Mouse (Mus musculus) neural tube, embryonic 12.5 days (tissue): ENCODE measurements around the gene Swsap1. TPM values are rescaled to one million over a fixed set of nuclear protein-coding genes. Genes with fewer than 3 reads are reported as not detected.

ENCODE experiments used
- ATAC-seq: fragments of 200-750 bp; cut with Nextera tagmentation; 2 replicates; pipeline ENCODE4 v1.8.0; 2017; ENCODE audit warnings: low read depth, mild to moderate bottlenecking, moderate TSS enrichment, moderate library complexity; ENCODE audit not compliant: low FRiP score
- H3K27ac ChIP-seq: fragments of 300-500 bp; sonication (generic); 2 replicates; pipeline ENCODE4 v1.5.1; 2016
- H3K27me3 ChIP-seq: fragments of 300-500 bp; sonication (generic); replicated peaks from 2 replicates; pipeline ENCODE4 v1.6.1; 2016; ENCODE audit warnings: mild to moderate bottlenecking
- H3K36me3 ChIP-seq: fragments of 300-500 bp; sonication (generic); 2 replicates; pipeline ENCODE4 v1.6.1; 2016; ENCODE audit warnings: mild to moderate bottlenecking
- H3K4me1 ChIP-seq: fragments of 300-500 bp; sonication (generic); 2 replicates; pipeline ENCODE4 v1.6.1; 2016
- H3K4me2 ChIP-seq: fragments of 300-500 bp; sonication (generic); replicated peaks from 2 replicates; pipeline ENCODE4 v1.6.1; 2016; ENCODE audit warnings: mild to moderate bottlenecking
- H3K4me3 ChIP-seq: fragments of 300-500 bp; sonication (generic); 2 replicates; pipeline ENCODE4 v1.5.1; 2016
- H3K9ac ChIP-seq: fragments of 300-500 bp; sonication (generic); 2 replicates; pipeline ENCODE4 v1.6.1; 2016; ENCODE audit warnings: mild to moderate bottlenecking
- H3K9me3 ChIP-seq: fragments of 300-500 bp; sonication (generic); 2 replicates; pipeline ENCODE4 v1.6.1; 2016; ENCODE audit warnings: mild to moderate bottlenecking
- WGBS: fragments of 180-500 bp; shearing (Covaris S2); methylation state at CpG from one replicate; pipeline ENCODE4 v1.1.7; 2016; 5-methylcytosine and 5-hydroxymethylcytosine counted together
- polyA plus RNA-seq: library from polyadenylated mRNA; unstranded; fragments of >200 nt; fragmentation: Nextera tagmentation; extraction: Ambion mirVana; gene quantifications from 2 replicates; pipeline ENCODE4 v1.2.1, GENCODE M21; 2016

Gene Swsap1
- polyA plus RNA-seq, 1 experiment from 2014 or later: 8.1 TPM

DNA sequence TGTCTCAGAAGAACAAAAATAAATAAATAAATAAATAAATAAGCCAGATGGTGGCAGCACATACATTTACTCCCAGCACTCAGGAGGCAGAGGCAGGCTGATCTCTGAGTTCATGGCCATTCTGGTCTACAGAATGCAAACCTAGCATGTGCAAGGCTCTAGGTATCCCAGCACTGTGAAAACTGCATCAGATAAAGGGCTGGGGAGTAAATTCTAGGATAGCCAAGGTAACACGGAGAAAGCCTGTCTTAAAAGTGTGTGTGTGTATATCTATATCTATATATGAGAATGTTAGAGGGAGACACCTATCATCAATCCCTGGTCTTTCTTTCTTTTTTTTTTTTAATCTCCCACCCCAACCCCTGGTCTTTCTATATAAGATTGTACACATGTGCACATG, 30.0 kb upstream of the Swsap1 start:
- Histone ChIP-seq H3K4me3 (no peak overlapping the region), H3K4me1 (peaks cover 13% of the 10 kb centered on the region), H3K27me3 (no peaks in the 10 kb centered on the region), H3K36me3 (no peaks in the 10 kb centered on the region), H3K9ac (no peak overlapping the region), H3K4me2 (no peak overlapping the region), H3K9me3 (no peaks in the 10 kb centered on the region), H3K27ac (no peak overlapping the region)
- ATAC-seq: no peak
- 91% methylated on average over 1 of the region's 1 CpGs for WGBS

DNA sequence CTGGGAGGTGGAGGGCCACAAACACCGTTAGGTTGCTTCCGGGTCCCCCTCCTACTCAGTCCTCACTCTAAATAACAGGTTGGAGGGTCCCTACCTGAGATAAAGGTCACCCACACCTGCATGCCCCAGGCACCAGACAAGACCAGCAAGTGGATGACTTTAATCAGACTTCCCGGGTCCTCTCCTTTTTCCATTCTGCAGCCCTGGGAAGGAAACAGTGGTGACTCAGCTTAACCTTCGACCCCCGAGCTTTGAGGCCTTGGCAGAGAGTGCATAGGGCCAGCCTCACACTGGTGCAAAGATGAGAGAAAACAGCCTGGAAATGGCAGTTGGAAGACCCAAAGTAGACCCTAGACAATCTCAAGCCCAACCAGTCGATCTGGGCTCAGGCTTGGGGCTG, 29.4 kb upstream of the Swsap1 start:
- H3K4me3 ChIP-seq: 0 out of 2 replicates have a peak overlapping the region, but pooled peaks have one; percentile 49
- no peaks in the 10 kb centered on the region for H3K9me3 ChIP-seq
- H3K4me1 ChIP-seq: peaks cover 13% of the 10 kb centered on the region
- no peak for ATAC-seq
- 81% methylated on average over 6 of the region's 6 CpGs for WGBS
- H3K36me3 ChIP-seq: no peaks in the 10 kb centered on the region
- peak overlapping the region; percentile 67 for H3K4me2 ChIP-seq
- no peaks in the 10 kb centered on the region for H3K27me3 ChIP-seq
- H3K27ac ChIP-seq: no peak overlapping the region
- H3K9ac ChIP-seq: no peak overlapping the region

GRCm38 (mm10) chr9:21926784-21927183, 28.8 kb upstream of the Swsap1 start:
- H3K9ac ChIP-seq: peak overlapping the region; percentile 64
- H3K4me1 ChIP-seq: peaks cover 13% of the 10 kb centered on the region
- ATAC-seq: peak; percentile 8; the same call in 1 of the 2 replicates
- WGBS: 4% methylated on average over 6 of the region's 6 CpGs
- no peaks in the 10 kb centered on the region for H3K36me3 ChIP-seq
- H3K4me2 ChIP-seq: peak overlapping the region; percentile 67
- H3K9me3 ChIP-seq: no peaks in the 10 kb centered on the region
- H3K27ac ChIP-seq: no peak overlapping the region
- no peaks in the 10 kb centered on the region for H3K27me3 ChIP-seq
- peak overlapping the region; percentile 49 for H3K4me3 ChIP-seq

- no peaks in the 10 kb centered on the region for H3K36me3 ChIP-seq
- under 1% methylated on average over 28 of the region's 28 CpGs for WGBS
- H3K9ac ChIP-seq: peak within 1 kb of the TSS; percentile 64
- peak within 1 kb of the TSS; percentile 49 for H3K4me3 ChIP-seq
- H3K4me1 ChIP-seq: peaks cover 13% of the 10 kb centered on the region
- peak within 1 kb of the TSS; percentile 67 for H3K4me2 ChIP-seq
- ATAC-seq: peak; percentile 96
- H3K27ac ChIP-seq: no peak within 1 kb of the TSS
- H3K27me3 ChIP-seq: no peaks in the 10 kb centered on the region
- H3K9me3 ChIP-seq: no peaks in the 10 kb centered on the region
Observed at GRCm38 (mm10) chr9:21927208-21927753, 28.3 kb upstream of the Swsap1 start, which contains the start of the genes Ccdc159 and Tmem205. Ccdc159 (plus strand) TSS chr9:21927471. Tmem205 (minus strand) TSS chr9:21927556.

DNA sequence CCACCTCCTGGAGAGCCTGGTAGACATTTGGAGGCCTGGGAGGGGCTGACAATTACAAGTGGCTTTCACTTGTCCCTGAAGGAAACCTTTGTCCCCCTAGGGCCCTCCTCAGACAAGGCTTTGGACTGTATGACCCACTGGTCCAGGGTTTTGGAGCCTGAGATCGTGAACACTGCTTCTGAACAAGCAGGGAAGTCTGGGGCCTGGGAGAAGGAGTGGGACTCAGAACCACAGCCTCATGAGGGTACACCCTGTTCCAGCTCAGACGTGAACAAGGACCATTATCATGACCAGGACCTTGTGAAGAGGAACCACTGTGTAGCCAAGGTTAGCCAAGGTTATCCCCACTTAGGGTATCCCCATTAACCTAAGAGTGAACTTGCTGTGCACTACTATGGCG, 26.3 kb upstream of the Swsap1 start:
- H3K9ac ChIP-seq: no peak overlapping the region
- peaks cover 2% of the 10 kb centered on the region; the same call in 1 of the 2 replicates for H3K27me3 ChIP-seq
- no peak overlapping the region for H3K4me2 ChIP-seq
- peaks cover 13% of the 10 kb centered on the region for H3K4me1 ChIP-seq
- H3K9me3 ChIP-seq: no peaks in the 10 kb centered on the region
- H3K4me3 ChIP-seq: no peak overlapping the region
- no peak for ATAC-seq
- no peaks in the 10 kb centered on the region for H3K36me3 ChIP-seq
- WGBS: 83% methylated on average over 3 of the region's 3 CpGs
- H3K27ac ChIP-seq: no peak overlapping the region

- ATAC-seq: no peak
- H3K9ac ChIP-seq: no peak overlapping the region
- H3K27ac ChIP-seq: no peak overlapping the region
- H3K4me1 ChIP-seq: peaks cover 2% of the 10 kb centered on the region; the same call in 1 of the 2 replicates
- 63% methylated on average over 2 of the region's 2 CpGs for WGBS
- H3K4me2 ChIP-seq: no peak overlapping the region
- peaks cover 2% of the 10 kb centered on the region; the same call in 1 of the 2 replicates for H3K27me3 ChIP-seq
- H3K36me3 ChIP-seq: no peaks in the 10 kb centered on the region
- no peaks in the 10 kb centered on the region for H3K9me3 ChIP-seq
- H3K4me3 ChIP-seq: no peak overlapping the region
Observed at GRCm38 (mm10) chr9:21932006-21932405, 23.5 kb upstream of the Swsap1 start.

- 60% methylated on average over 12 of the region's 12 CpGs for WGBS
- ATAC-seq: no peak
- no peaks in the 10 kb centered on the region for H3K9me3 ChIP-seq
Observed at GRCm38 (mm10) chr9:21932445-21933137, 23.0 kb upstream of the Swsap1 start.

GRCm38 (mm10) chr9:21934021-21934420, 21.5 kb upstream of the Swsap1 start:
- WGBS: 88% methylated on average over 12 of the region's 12 CpGs
- H3K4me1 ChIP-seq: peaks cover 12% of the 10 kb centered on the region
- ATAC-seq: no peak

More at GRCm38 (mm10) chr9:21932445-21933137, 23.0 kb upstream of the Swsap1 start:
- H3K9ac ChIP-seq: no peak overlapping the region
- H3K27me3 ChIP-seq: peaks cover 2% of the 10 kb centered on the region; the same call in 1 of the 2 replicates
- no peak overlapping the region for H3K27ac ChIP-seq
- H3K4me3 ChIP-seq: no peak overlapping the region
- no peaks in the 10 kb centered on the region for H3K36me3 ChIP-seq
- H3K4me2 ChIP-seq: no peak overlapping the region
- peaks cover 4% of the 10 kb centered on the region for H3K4me1 ChIP-seq

DNA sequence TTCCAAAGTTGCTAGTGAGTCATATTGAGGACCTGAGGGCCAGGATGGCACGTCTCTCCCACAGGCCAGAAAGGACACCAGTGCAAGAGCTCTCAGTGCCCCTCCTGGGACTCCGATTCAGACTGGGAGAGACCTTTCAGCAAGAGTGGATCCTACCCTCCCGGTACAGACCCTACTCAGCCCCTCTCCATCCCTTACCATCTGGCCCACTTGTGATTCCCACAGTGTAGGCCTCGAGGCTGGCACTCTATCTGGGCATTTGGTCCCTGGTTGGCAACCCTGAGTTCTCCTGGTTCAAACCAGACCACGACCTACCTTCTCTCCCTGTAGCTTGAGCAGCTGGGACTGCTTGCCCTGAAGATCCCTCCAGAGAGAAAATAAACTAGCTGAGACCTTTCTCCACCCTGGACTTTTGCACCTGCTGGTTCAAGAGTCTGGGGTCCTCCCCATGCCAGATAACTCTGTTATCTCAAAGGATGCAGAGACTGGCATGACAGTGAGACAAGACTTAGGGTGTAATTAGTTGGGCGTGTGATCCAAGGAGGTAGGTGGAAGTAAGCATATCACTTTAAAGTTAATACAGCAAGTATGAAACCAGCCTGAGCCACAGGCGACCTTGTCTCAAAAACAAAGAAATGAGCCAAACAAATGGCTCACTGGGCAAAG, 20.0 kb upstream of the Swsap1 start:
- Histone ChIP-seq H3K27me3 (peaks cover 2% of the 10 kb centered on the region; the same call in 1 of the 2 replicates), H3K4me1 (peaks cover 12% of the 10 kb centered on the region), H3K4me2 (no peak overlapping the region), H3K36me3 (peaks cover 9% of the 10 kb centered on the region), H3K27ac (no peak overlapping the region), H3K4me3 (no peak overlapping the region), H3K9ac (no peak overlapping the region), H3K9me3 (no peaks in the 10 kb centered on the region)
- 85% methylated on average over 7 of the region's 7 CpGs for WGBS
- no peak for ATAC-seq

More at GRCm38 (mm10) chr9:21934021-21934420, 21.5 kb upstream of the Swsap1 start:
- no peak overlapping the region for H3K4me3 ChIP-seq
- H3K4me2 ChIP-seq: no peak overlapping the region
- no peaks in the 10 kb centered on the region for H3K9me3 ChIP-seq
- peaks cover 1% of the 10 kb centered on the region; the same call in 1 of the 2 replicates for H3K36me3 ChIP-seq
- H3K27me3 ChIP-seq: peaks cover 2% of the 10 kb centered on the region; the same call in 1 of the 2 replicates
- H3K27ac ChIP-seq: no peak overlapping the region
- H3K9ac ChIP-seq: no peak overlapping the region

- peaks cover 2% of the 10 kb centered on the region; the same call in 1 of the 2 replicates for H3K27me3 ChIP-seq
- H3K4me2 ChIP-seq: peak within 1 kb of the TSS; percentile 78
- H3K9ac ChIP-seq: peak within 1 kb of the TSS; percentile 80
- H3K27ac ChIP-seq: 0 out of 2 replicates have a peak within 1 kb of the TSS, but pooled peaks have one; percentile 11
- H3K4me3 ChIP-seq: peak within 1 kb of the TSS; percentile 59
- WGBS: 2% methylated on average over 43 of the region's 43 CpGs
- H3K36me3 ChIP-seq: peaks cover 16% of the 10 kb centered on the region
- H3K4me1 ChIP-seq: peaks cover 12% of the 10 kb centered on the region
- H3K9me3 ChIP-seq: no peaks in the 10 kb centered on the region
- peak; percentile 95 for ATAC-seq
Observed at GRCm38 (mm10) chr9:21936692-21937570, 18.6 kb upstream of the Swsap1 start, which contains the start of gene Plppr2. Plppr2 (plus strand) TSS chr9:21937033.

DNA sequence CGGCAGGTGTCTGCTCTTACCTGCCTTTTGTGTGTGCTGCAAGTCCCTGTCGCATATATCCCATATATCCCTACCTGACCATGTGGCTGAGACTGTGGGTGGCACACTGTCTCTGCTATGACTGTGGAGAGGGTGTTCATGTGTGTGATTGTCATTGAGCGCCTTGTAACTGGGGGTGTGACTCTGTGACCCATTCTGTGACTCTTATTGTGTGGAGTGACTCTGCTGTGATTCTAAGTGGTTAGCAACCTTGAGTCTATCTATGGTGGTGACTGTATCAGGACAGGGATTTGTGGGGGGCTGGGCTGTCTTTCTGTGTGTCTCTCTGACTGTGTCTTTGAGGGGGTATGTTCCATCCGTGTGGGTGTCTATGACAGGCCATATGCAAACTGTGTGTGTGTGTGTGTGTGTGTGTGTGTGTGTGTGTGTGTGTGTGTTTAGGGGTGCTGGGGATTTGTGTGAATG, 17.8 kb upstream of the Swsap1 start:
- ATAC-seq: 0 out of 2 replicates have a peak, but pooled peaks have one; percentile 4
- peak overlapping the region; percentile 80 for H3K9ac ChIP-seq
- H3K4me2 ChIP-seq: peak overlapping the region; percentile 78
- peaks cover 16% of the 10 kb centered on the region for H3K36me3 ChIP-seq
- H3K27me3 ChIP-seq: peaks cover 2% of the 10 kb centered on the region; the same call in 1 of the 2 replicates
- peak overlapping the region; percentile 59 for H3K4me3 ChIP-seq
- H3K4me1 ChIP-seq: peaks cover 12% of the 10 kb centered on the region
- 81% methylated on average over 4 of the region's 4 CpGs for WGBS
- no peak overlapping the region for H3K27ac ChIP-seq
- no peaks in the 10 kb centered on the region for H3K9me3 ChIP-seq
